Mouse (Mus musculus) ES-Bruce4 (cell line): ENCODE data around the gene Edc3. TPM values are rescaled to one million over a fixed set of nuclear protein-coding genes. Genes with fewer than 3 reads are reported as not detected.

ENCODE experiments used
- H3K27ac ChIP-seq: 2 replicates; pipeline ENCODE4 v1.5.1; 2012; ENCODE audit warnings: low read length, inconsistent platforms; ENCODE audit not compliant: insufficient read depth
- H3K27me3 ChIP-seq: 2 replicates; pipeline ENCODE4 v1.6.1; 2012; ENCODE audit warnings: mild to moderate bottlenecking, low read length, inconsistent platforms; ENCODE audit not compliant: control insufficient read depth, poor library complexity, insufficient read depth, severe bottlenecking
- H3K36me3 ChIP-seq: 2 replicates; pipeline ENCODE4 v1.6.1; 2012; ENCODE audit warnings: inconsistent platforms, mild to moderate bottlenecking, low read length, moderate library complexity; ENCODE audit not compliant: control insufficient read depth, poor library complexity, insufficient read depth, severe bottlenecking
- H3K4me1 ChIP-seq: one replicate; pipeline ENCODE4 v1.8.1; 2011; ENCODE audit warnings: low read length; ENCODE audit not compliant: control insufficient read depth, insufficient read depth
- H3K4me3 ChIP-seq: 2 replicates; pipeline ENCODE4 v1.5.1; 2011; ENCODE audit warnings: low read depth, mild to moderate bottlenecking, low read length
- H3K9ac ChIP-seq: 2 replicates; pipeline ENCODE4 v1.6.1; 2012; ENCODE audit warnings: low read depth, mild to moderate bottlenecking, inconsistent platforms; ENCODE audit not compliant: poor library complexity, severe bottlenecking
- H3K9me3 ChIP-seq: replicated peaks from 2 replicates; pipeline ENCODE4 v1.6.1; 2012; ENCODE audit warnings: mild to moderate bottlenecking, low read length, inconsistent platforms; ENCODE audit not compliant: control insufficient read depth, poor library complexity, insufficient read depth, severe bottlenecking
- CTCF ChIP-seq: IDR thresholded peaks from one replicate; pipeline ENCODE4 v1.8.1; 2011; ENCODE audit warnings: low read depth, low read length
- EP300 ChIP-seq: IDR thresholded peaks from 2 replicates; pipeline ENCODE4 v1.6.1; 2011; ENCODE audit warnings: low read depth, low read length; ENCODE audit not compliant: insufficient read depth
- POLR2A ChIP-seq: IDR thresholded peaks from one replicate; pipeline ENCODE4 v1.8.1; 2011; ENCODE audit warnings: low read length; ENCODE audit not compliant: insufficient read depth
- polyA plus RNA-seq: library from polyadenylated mRNA; stranded (reverse); fragments of >200 nt; gene quantifications from 2 replicates; pipeline ENCODE4 v1.2.4, GENCODE M21; 2011; ENCODE audit warnings: low read depth; ENCODE audit not compliant: missing spikeins, insufficient read depth, insufficient read length

Gene Edc3
- polyA plus RNA-seq, 1 experiment = 22.0 TPM

DNA sequence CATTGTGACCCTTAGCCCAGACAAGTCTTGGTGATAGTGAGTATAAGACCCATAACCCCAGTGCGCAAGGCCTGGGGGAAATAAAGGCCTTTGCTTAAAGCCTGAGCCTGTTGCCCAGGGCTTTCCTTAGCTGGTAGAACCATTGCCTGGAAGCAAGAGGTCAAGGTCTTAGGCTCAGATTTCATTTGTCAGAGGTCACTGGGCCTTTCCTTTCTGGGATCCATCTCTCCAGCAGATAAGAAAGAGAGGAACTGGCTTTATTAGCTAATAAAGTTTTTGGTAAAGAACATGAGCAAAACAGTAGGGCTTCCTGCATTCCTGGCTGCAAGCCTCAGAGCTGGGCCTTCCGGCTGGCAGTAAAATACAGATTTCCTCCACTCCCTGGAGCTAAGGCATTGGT is 14.2 kb upstream of the Edc3 start:
- TF ChIP-seq CTCF (no peak), EP300 (no peak), POLR2A (no peak)
- Histone ChIP-seq H3K4me3 (no peak overlapping the region), H3K27me3 (no peaks in the 10 kb centered on the region), H3K27ac (no peak overlapping the region), H3K9ac (no peak overlapping the region), H3K9me3 (no peaks in the 10 kb centered on the region), H3K36me3 (no peaks in the 10 kb centered on the region), H3K4me1 (no peaks in the 10 kb centered on the region)

DNA sequence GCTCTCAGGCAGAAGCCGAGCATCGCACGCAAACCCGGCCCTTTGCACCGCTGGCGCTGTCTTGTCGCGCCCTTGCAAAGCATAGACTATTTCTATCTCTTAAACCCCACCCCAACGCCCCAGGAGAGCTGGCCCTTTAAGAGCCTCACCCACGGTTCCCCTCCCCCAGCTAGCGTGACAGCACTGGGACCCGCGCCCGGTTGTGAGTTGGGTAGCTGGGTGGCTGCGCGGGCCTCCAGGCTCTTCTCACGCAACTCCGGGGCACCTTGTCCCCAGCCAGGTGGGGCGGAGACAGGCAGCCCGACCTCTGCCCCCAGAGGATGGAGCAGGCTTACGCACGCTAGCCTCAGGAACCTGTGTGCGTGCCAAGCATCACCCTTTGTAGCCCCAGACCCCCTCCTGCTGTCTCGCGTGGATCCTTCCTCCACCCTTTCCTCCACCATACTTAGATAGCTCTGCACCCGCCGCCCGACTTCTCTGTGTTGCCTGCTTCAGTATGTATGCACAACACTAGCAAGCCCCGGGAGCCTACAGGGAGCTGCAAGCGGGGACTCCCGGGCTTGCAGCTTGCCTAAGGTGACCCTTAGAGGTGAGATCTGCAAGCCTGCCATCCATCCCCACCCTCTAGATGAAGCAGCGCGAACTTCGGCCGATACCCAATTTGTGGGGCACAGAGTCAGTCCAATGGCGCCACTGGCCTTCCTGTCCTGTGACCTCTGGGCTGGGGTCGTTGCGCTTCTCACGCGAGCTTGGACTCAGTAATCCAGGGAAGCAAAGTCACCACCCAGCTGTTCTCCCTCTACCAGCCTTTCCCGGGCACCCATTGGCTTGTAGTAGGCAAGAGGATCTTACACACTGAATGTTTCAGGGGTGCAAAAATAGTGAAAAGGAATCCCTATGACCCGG is 11.7 kb upstream of the Edc3 start:
- TF ChIP-seq POLR2A = no peak
- TF ChIP-seq EP300 = no peak
- TF ChIP-seq CTCF = no peak
- H3K4me3 ChIP-seq = peak overlapping the region; percentile 49
- no peak overlapping the region for H3K27ac ChIP-seq
- H3K27me3 ChIP-seq = no peaks in the 10 kb centered on the region
- peak overlapping the region; percentile 2; the same call in 1 of the 2 replicates for H3K9ac ChIP-seq
- H3K4me1 ChIP-seq = no peaks in the 10 kb centered on the region
- H3K36me3 ChIP-seq = no peaks in the 10 kb centered on the region
- H3K9me3 ChIP-seq = no peaks in the 10 kb centered on the region

DNA sequence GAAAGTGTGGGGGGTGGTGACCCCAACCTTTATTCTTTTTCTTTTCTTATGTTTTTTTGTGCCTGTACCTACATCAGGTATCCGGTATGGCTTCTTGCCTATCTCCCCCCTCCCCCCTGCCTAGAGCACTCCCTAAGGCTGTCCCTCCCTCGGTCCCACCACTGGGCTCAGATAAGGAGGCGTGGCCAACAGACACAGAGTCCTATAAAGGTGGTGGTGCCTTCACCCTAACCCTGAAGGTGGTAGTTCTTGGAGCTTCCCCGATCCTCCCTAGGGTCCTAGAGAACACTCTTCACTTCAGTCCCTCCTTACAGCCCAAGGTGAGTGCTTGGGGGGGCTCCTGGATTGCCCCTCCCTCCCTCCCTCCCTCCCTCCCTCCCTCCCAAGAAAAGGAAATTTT is 11.0 kb upstream of the Edc3 start:
- Histone ChIP-seq H3K27ac (no peak overlapping the region), H3K4me3 (no peak overlapping the region), H3K4me1 (no peaks in the 10 kb centered on the region), H3K9ac (no peak overlapping the region), H3K36me3 (no peaks in the 10 kb centered on the region), H3K27me3 (no peaks in the 10 kb centered on the region), H3K9me3 (no peaks in the 10 kb centered on the region)
- TF ChIP-seq CTCF (no peak), POLR2A (no peak)

DNA sequence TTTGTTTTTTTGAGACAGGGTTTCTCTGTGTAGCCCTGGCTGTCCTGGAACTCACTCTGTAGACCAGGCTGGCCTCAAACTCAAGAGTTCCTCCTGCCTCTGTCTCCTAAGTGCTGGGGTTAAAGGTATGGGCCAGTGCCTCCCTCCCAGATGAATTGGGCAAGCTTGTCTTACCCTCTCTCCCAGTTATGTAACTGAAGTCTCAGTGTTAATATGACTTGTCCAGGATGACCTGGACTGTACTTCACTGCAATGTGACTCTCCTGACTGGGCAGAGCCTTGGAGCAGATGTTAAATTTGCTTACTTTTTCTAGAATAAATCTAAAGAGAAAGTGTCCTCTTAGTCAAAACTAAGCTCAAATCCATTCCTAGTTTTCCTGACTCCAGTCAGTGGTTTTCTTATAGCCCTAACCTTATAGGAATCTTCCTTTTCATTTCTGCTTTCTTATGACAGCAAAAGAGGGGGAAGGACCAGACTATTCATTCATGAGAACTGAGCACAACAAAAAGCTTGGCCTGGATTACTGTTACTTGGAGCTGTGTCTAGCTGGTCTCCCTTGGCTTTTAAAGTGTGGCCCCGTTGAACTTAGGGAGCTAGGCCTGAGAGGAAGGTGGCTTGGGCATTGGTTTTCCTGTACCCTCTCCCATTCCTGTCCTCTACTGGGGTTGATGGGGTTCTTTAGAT is 9.7 kb upstream of the Edc3 start:
- Histone ChIP-seq H3K9ac (no peak overlapping the region), H3K4me1 (no peaks in the 10 kb centered on the region), H3K36me3 (no peaks in the 10 kb centered on the region), H3K27ac (no peak overlapping the region), H3K27me3 (no peaks in the 10 kb centered on the region), H3K4me3 (no peak overlapping the region), H3K9me3 (no peaks in the 10 kb centered on the region)
- TF ChIP-seq POLR2A (no peak), CTCF (no peak), EP300 (no peak)

DNA sequence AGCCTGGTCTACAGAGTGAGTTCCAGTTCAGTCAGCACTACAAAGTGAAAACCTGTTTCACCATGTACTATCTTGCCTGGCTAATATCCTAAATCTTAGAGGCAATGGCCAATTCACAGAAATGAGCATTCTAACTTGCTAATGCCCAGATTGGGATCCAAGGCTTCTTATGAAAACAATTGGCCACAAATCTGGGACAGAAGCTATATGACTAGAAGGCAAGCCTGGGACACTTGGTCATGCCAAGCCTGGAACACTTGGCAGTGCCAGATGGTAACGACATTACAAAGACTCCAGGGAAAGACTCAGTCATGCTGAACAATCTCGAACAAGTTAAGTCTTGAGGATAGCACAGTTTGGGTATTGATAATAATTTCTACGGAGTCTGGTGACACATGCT is 1.8 kb upstream of the Edc3 start:
- H3K27me3 ChIP-seq = no peaks in the 10 kb centered on the region
- no peak overlapping the region for H3K4me3 ChIP-seq
- no peak overlapping the region for H3K27ac ChIP-seq

More for the DNA sequence above, 1.8 kb upstream of the Edc3 start:
- Histone ChIP-seq H3K36me3 (peaks cover 3% of the 10 kb centered on the region; the same call in 1 of the 2 replicates), H3K9me3 (no peaks in the 10 kb centered on the region), H3K9ac (no peak overlapping the region), H3K4me1 (no peaks in the 10 kb centered on the region)
- TF ChIP-seq POLR2A (no peak), CTCF (no peak), EP300 (no peak)
